Comparison of ENCODE assay signal across 36 mouse cellular contexts in genomic region chr7:120825097-120825496, GRCm38 (mm10). TPM values are rescaled to one million over a fixed set of nuclear protein-coding genes. Genes with fewer than 3 reads are reported as not detected.
DNase-seq lines count a peak whose midpoint lies in the region; ATAC-seq and TF ChIP-seq lines count a peak whose summit lies in the region.
"Had no signal": no experiment of that assay in that cellular context is flagged by ENCODE, and none has a peak within 500 bp of the region (broad histone marks: within the 10 kb centered on the region; RNA-seq: fewer than 3 reads in every experiment).

No protein-coding gene starts in this region.

- TF ChIP-seq POLR2A in cortical plate, adult 2 months (IDR thresholded peaks at IDR 0.05; ENCODE audit: extremely low read depth, insufficient read depth, low read length), result no peak

- TF ChIP-seq CTCF in cortical plate, adult 2 months (IDR thresholded peaks at IDR 0.05; ENCODE audit: extremely low read depth, insufficient read depth, low read length), result no peak

- peaks cover 4% of the 10 kb centered on the region for H3K4me1 ChIP-seq in cortical plate, adult 2 months (ENCODE audit: control insufficient read depth, insufficient read depth, low read length)
- H3K4me1 ChIP-seq: forebrain, embryonic 13.5 days had no signal

- peak overlapping the region; percentile 28; the same call in 1 of the 2 replicates for H3K27ac ChIP-seq in cortical plate, adult 2 months (ENCODE audit: insufficient read depth, low read length)
- H3K27ac ChIP-seq: embryonic facial prominence, embryonic 10.5 days; embryonic facial prominence, embryonic 13.5 days; forebrain, embryonic 10.5 days; forebrain, embryonic 13.5 days; heart, adult 2 months; heart, embryonic 10.5 days; hindbrain, embryonic 12.5 days; hindbrain, embryonic 15.5 days had no signal

- ATAC-seq in erythroblast, adult 5-6 weeks (replicated peaks; ENCODE audit: low FRiP score, poor library complexity, severe bottlenecking), result no peak
- ATAC-seq: forebrain, embryonic 13.5 days; forebrain, postnatal 0 days; Patski had no signal

- DNase-seq in layer of hippocampus, adult 9-11 months, result peak; percentile 54
- no peak for DNase-seq in layer of hippocampus, postnatal 36 days
- peak; percentile 37 for DNase-seq in right cerebral cortex, adult 18-20 months
- no peak for DNase-seq in right cerebral cortex, postnatal 25 days
- no peak for DNase-seq in ovary, postnatal 14 days (ENCODE audit: low spot score)
- DNase-seq: adrenal gland, postnatal 10 days; adrenal gland, postnatal 36 days; B cell, adult 2 months; cerebellum, adult 11 months; cerebellum, adult 2 months; cerebellum, adult 9-11 months; cerebellum, postnatal 25 days; embryo, embryonic 11 days; forebrain, postnatal 0 days; gastrocnemius, postnatal 10 days; gastrocnemius, postnatal 36 days; heart, adult 2 months had no signal

- no peak overlapping the region for H3K4me3 ChIP-seq in cortical plate, adult 2 months (ENCODE audit: insufficient read depth, low read length)
- H3K4me3 ChIP-seq: embryonic facial prominence, embryonic 10.5 days; embryonic facial prominence, embryonic 13.5 days; forebrain, embryonic 10.5 days; forebrain, embryonic 13.5 days; heart, adult 2 months; heart, embryonic 10.5 days; hindbrain, embryonic 12.5 days; hindbrain, embryonic 15.5 days had no signal

RNA-seq across cellular contexts. Expression of gene Gm5737, which starts 12.9 kb away (rescaled TPM):
- total RNA-seq in layer of hippocampus, postnatal 36 days (2021), result not detected
- not detected in 2 replicates for polyA plus RNA-seq in cortical plate, adult 2 months (2012; rRNA removed)
- total RNA-seq in erythroblast, adult 5-6 weeks (2015; ENCODE audit: low replicate concordance), result not detected in 2 replicates
- total RNA-seq in erythroblast, adult 5-6 weeks (2017; ENCODE audit: low replicate concordance), result not detected in 2 replicates
- total RNA-seq: adrenal gland, adult 18-20 months; adrenal gland, postnatal 36 days; CH12.LX; common myeloid progenitor, adult 5-6 weeks; forebrain, postnatal 0 days; G1E; granulocyte monocyte progenitor cell, adult 5-6 weeks; heart, postnatal 25 days; hematopoietic stem cell, adult 5-6 weeks had no signal
- polyA plus RNA-seq: embryonic facial prominence, embryonic 10.5 days; embryonic facial prominence, embryonic 13.5 days; forebrain, embryonic 10.5 days; forebrain, embryonic 13.5 days; G1E; heart, embryonic 10.5 days; heart, embryonic 14.5 days; heart, postnatal 0 days; hindbrain, embryonic 12.5 days; Patski had no signal

RNA-seq across cellular contexts. Expression of gene Eef2k, which starts 17.5 kb away (rescaled TPM):
- 10 to 100 TPM; 24.8 to 26.7 TPM for total RNA-seq in layer of hippocampus, postnatal 36 days (2021)
- polyA plus RNA-seq in cortical plate, adult 2 months (2012; rRNA removed), result 33.8 and 36.2 TPM in 2 replicates
- total RNA-seq in erythroblast, adult 5-6 weeks (2015; ENCODE audit: low replicate concordance), result 12.3 and 24.0 TPM in 2 replicates
- total RNA-seq in erythroblast, adult 5-6 weeks (2017; ENCODE audit: low replicate concordance), result 77.4 and 97.0 TPM in 2 replicates

Comparison
In these comparisons a context has a peak if more than half of its experiments do, and no peak if none do; other contexts are left out.
1. DNase-seq: peak in layer of hippocampus, adult 9-11 months (single experiment) and right cerebral cortex, adult 18-20 months (single experiment); none in layer of hippocampus, postnatal 36 days (0 of 2), right cerebral cortex, postnatal 25 days (single experiment) and ovary, postnatal 14 days (single experiment).